Mouse (Mus musculus) MEL (cell line): ENCODE data around the gene Cdkl3. TPM values are rescaled to one million over a fixed set of nuclear protein-coding genes. Genes with fewer than 3 reads are reported as not detected.

ENCODE experiments used
- DNase-seq: peaks from one replicate; pipeline ENCODE4 v3.0.0; 2011; ENCODE audit warnings: low read depth, low spot score
- H3K27ac ChIP-seq: 2 replicates; pipeline ENCODE4 v1.5.1; 2012; ENCODE audit warnings: low read depth, mild to moderate bottlenecking, control low read depth, low read length, moderate library complexity; ENCODE audit not compliant: control insufficient read depth
- H3K27me3 ChIP-seq, 2 experiments: fragments of 150-350 bp in 1 of 2; sonication (generic) in 1 of 2; 2 replicates each; pipeline ENCODE4 v1.6.1; 2012; ENCODE audit warnings: low read length in 2 of 2, mild to moderate bottlenecking in 2 of 2, improper control_type of control experiment in 1 of 2, moderate library complexity in 1 of 2; ENCODE audit not compliant: insufficient read depth in 2 of 2, control insufficient read depth in 1 of 2
- H3K36me3 ChIP-seq, 2 experiments: 2 replicates each; pipeline ENCODE4 v1.6.1; 2012 to 2014; ENCODE audit warnings: low read length in 2 of 2, improper control_type of control experiment in 1 of 2, inconsistent platforms in 1 of 2, mild to moderate bottlenecking in 1 of 2; ENCODE audit not compliant: insufficient read depth in 2 of 2, control insufficient read depth in 1 of 2
- H3K4me1 ChIP-seq, 2 experiments: fragments of 150-350 bp in 1 of 2; sonication (generic) in 1 of 2; 2 replicates each; pipeline ENCODE4 v1.6.1; 2012; ENCODE audit warnings: low read length in 2 of 2, improper control_type of control experiment in 1 of 2, mild to moderate bottlenecking in 1 of 2; ENCODE audit not compliant: insufficient read depth in 2 of 2, control insufficient read depth in 1 of 2
- H3K4me3 ChIP-seq, 2 experiments: fragments of 150-350 bp in 1 of 2; sonication (generic) in 1 of 2; 2 replicates each; pipeline ENCODE4 v1.5.1; 2012; ENCODE audit warnings: low read depth in 2 of 2, low read length in 2 of 2, mild to moderate bottlenecking in 2 of 2, moderate library complexity in 2 of 2, control low read depth in 1 of 2, improper control_type of control experiment in 1 of 2; ENCODE audit not compliant: control insufficient read depth in 1 of 2, insufficient read depth in 1 of 2
- H3K79me2 ChIP-seq: 2 replicates; pipeline ENCODE4 v1.6.1; 2012; ENCODE audit warnings: mild to moderate bottlenecking, low read length, moderate library complexity; ENCODE audit not compliant: control insufficient read depth, poor library complexity, insufficient read depth
- H3K9ac ChIP-seq: 2 replicates; pipeline ENCODE4 v1.6.1; 2012; ENCODE audit warnings: low read depth, mild to moderate bottlenecking, control low read depth, low read length, moderate library complexity; ENCODE audit not compliant: control insufficient read depth, poor library complexity, severe bottlenecking
- H3K9me3 ChIP-seq: fragments of 150-350 bp; sonication (generic); replicated peaks from 2 replicates; pipeline ENCODE4 v1.6.1; 2012; ENCODE audit warnings: mild to moderate bottlenecking, low read length, improper control_type of control experiment, moderate library complexity; ENCODE audit not compliant: insufficient read depth
- BHLHE40 ChIP-seq: IDR thresholded peaks from 2 replicates; pipeline ENCODE4 v1.6.1; 2012; ENCODE audit warnings: low read depth, mild to moderate bottlenecking, inconsistent platforms, low read length, improper control_type of control experiment, borderline replicate concordance
- CHD1 ChIP-seq: IDR thresholded peaks from 2 replicates; pipeline ENCODE4 v1.6.1; 2012; ENCODE audit warnings: low read depth, mild to moderate bottlenecking, inconsistent platforms, low read length, improper control_type of control experiment
- CHD2 ChIP-seq: IDR thresholded peaks from 2 replicates; pipeline ENCODE4 v1.6.1; 2011; ENCODE audit warnings: low read length, improper control_type of control experiment
- CTCF ChIP-seq, 3 experiments: IDR thresholded peaks in 2 of 3; conservative IDR thresholded peaks in 1 of 3; 2 replicates each; pipeline ENCODE4 v1.5.1; 2011 to 2012; ENCODE audit warnings: low read length in 3 of 3, low read depth in 2 of 3, mild to moderate bottlenecking in 2 of 3, improper control_type of control experiment in 1 of 3, inconsistent platforms in 1 of 3, mixed read lengths in 1 of 3, moderate library complexity in 1 of 3; ENCODE audit not compliant: control insufficient read depth in 1 of 3, insufficient read depth in 1 of 3, poor library complexity in 1 of 3, severe bottlenecking in 1 of 3
- EP300 ChIP-seq, 2 experiments: IDR thresholded peaks; 2 replicates each; pipeline ENCODE4 v1.6.1; 2011; ENCODE audit warnings: improper control_type of control experiment in 2 of 2, low read length in 2 of 2, low read depth in 1 of 2, mild to moderate bottlenecking in 1 of 2
- HCFC1 ChIP-seq: IDR thresholded peaks from 2 replicates; pipeline ENCODE4 v1.6.1; 2012; ENCODE audit warnings: low read depth, mild to moderate bottlenecking, inconsistent platforms, low read length, improper control_type of control experiment, moderate library complexity
- KAT2A ChIP-seq: conservative IDR thresholded peaks from 2 replicates; pipeline ENCODE4 v1.6.1; 2012; ENCODE audit warnings: low read depth, low read length, improper control_type of control experiment, inconsistent platforms
- MYC ChIP-seq: IDR thresholded peaks from 2 replicates; pipeline ENCODE4 v1.6.1; 2011; ENCODE audit warnings: low read depth, mild to moderate bottlenecking, low read length, improper control_type of control experiment, moderate library complexity
- NELFE ChIP-seq: IDR thresholded peaks from 2 replicates; pipeline ENCODE4 v1.6.1; 2011; ENCODE audit warnings: low read depth, low read length, improper control_type of control experiment
- POLR2AphosphoS5 ChIP-seq: IDR thresholded peaks from 2 replicates; pipeline ENCODE4 v1.6.1; 2012; ENCODE audit warnings: low read depth, borderline replicate concordance, mild to moderate bottlenecking, inconsistent platforms, low read length, moderate library complexity, mixed read lengths
- RCOR1 ChIP-seq: IDR thresholded peaks from 2 replicates; pipeline ENCODE4 v1.6.1; 2012; ENCODE audit warnings: low read depth, mild to moderate bottlenecking, inconsistent platforms, low read length, improper control_type of control experiment
- SIN3A ChIP-seq: IDR thresholded peaks from 2 replicates; pipeline ENCODE4 v1.6.1; 2012; ENCODE audit warnings: low read length, improper control_type of control experiment, inconsistent platforms
- TBP ChIP-seq: IDR thresholded peaks from 2 replicates; pipeline ENCODE4 v1.8.0; 2011; ENCODE audit warnings: low read depth, low read length, improper control_type of control experiment
- TCF12 ChIP-seq: IDR thresholded peaks from 2 replicates; pipeline ENCODE4 v1.6.1; 2014; ENCODE audit warnings: low read depth, mild to moderate bottlenecking, inconsistent platforms, low read length, improper control_type of control experiment, moderate library complexity
- USF1 ChIP-seq: IDR thresholded peaks from 2 replicates; pipeline ENCODE4 v1.6.1; 2014; ENCODE audit warnings: low read depth, mild to moderate bottlenecking, inconsistent platforms, low read length, improper control_type of control experiment, moderate library complexity
- ZC3H11A ChIP-seq: IDR thresholded peaks from 2 replicates; pipeline ENCODE4 v1.6.1; 2012; ENCODE audit warnings: low read depth, mild to moderate bottlenecking, inconsistent platforms, low read length, improper control_type of control experiment
- ZKSCAN1 ChIP-seq: IDR thresholded peaks from 2 replicates; pipeline ENCODE4 v1.6.1; 2012; ENCODE audit warnings: low read depth, mild to moderate bottlenecking, inconsistent platforms, low read length, improper control_type of control experiment, moderate library complexity
- ZNF384 ChIP-seq: IDR thresholded peaks from 2 replicates; pipeline ENCODE4 v1.6.1; 2012; ENCODE audit warnings: low read depth, mild to moderate bottlenecking, inconsistent platforms, low read length, improper control_type of control experiment
- polyA plus RNA-seq, 2 experiments: library from polyadenylated mRNA; stranded (reverse) in 1 of 2; unstranded in 1 of 2; fragments of >175 nt in 1 of 2; fragments of >200 nt in 1 of 2; gene quantifications; 2 replicates each; pipeline versions ENCODE4 v1.2.1 to v1.2.4; 2012; ENCODE audit warnings: low replicate concordance in 2 of 2, low read depth in 1 of 2; ENCODE audit not compliant: insufficient read length in 2 of 2, insufficient read depth in 1 of 2, missing spikeins in 1 of 2
- total RNA-seq: library from RNA; depleted of rRNA; stranded (reverse); fragments of 300-350 nt; gene quantifications from 2 replicates; pipeline ENCODE4 v1.2.3, GENCODE M21; 2012

The Cdkl3 gene
- total and polyA plus RNA-seq, 3 experiments, result 3.7 to 4.9 TPM; not detected in 1

DNA sequence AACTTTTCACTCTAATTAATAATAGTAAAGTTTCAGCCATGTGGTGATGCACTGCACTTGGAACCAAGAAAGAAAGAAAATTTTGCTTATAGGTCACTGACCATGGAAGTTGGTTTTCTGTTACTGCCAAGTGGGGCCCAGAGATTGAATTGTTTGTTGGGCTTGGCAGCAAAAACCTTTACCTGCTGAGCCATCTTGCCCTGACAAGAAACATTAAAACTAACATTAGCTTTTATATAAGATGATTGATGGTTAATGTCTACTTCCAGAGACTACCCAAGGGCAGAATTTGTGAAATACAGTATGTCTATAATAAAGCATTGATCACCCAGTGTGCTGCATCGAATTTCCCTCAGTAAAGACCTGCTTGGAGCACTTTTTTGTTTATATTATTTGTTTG, 102.4 kb downstream of the Cdkl3 start:
- Histone ChIP-seq H3K4me3 (no peak overlapping the region), H3K27me3 (no peaks in the 10 kb centered on the region), H3K36me3 (peaks cover 19 to 52% of the 10 kb centered on the region in 2 experiments), H3K9ac (no peak overlapping the region), H3K4me1 (peaks cover 14 to 18% of the 10 kb centered on the region in 2 experiments), H3K27ac (no peak overlapping the region), H3K79me2 (peaks cover 89% of the 10 kb centered on the region), H3K9me3 (no peaks in the 10 kb centered on the region)
- TF ChIP-seq KAT2A (no peak), NELFE (no peak), USF1 (no peak), ZNF384 (no peak)
- DNase-seq, result no peak

DNA sequence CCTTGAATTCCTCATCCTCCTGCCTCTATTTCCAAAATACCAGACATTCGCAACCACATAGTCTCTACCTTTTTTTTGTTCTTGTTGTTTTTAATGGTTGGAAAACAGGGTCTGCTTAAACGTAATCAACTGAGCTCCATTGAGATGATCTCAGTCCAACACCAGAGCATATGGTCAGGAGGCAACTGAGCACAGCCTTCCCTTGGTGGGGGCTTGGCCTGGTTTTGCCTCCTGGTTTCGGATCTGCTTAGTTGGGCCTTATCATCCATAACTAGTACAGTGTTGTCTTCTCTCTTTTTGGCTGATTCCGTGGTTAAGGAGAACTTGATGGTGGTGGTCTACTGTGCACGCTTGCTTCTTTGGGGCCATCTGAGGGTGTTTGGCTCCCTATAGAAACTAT, 104.8 kb downstream of the Cdkl3 start:
- Histone ChIP-seq H3K4me1 (peaks cover 3% of the 10 kb centered on the region in 2 experiments; a peak in 3 of 4 replicates), H3K27ac (no peak overlapping the region), H3K4me3 (no peak overlapping the region), H3K9ac (no peak overlapping the region), H3K27me3 (no peaks in the 10 kb centered on the region), H3K36me3 (peaks cover 25 to 33% of the 10 kb centered on the region in 2 experiments), H3K79me2 (peaks cover 80% of the 10 kb centered on the region), H3K9me3 (no peaks in the 10 kb centered on the region)
- DNase-seq, result no peak
- no peak for TF ChIP-seq CHD1
- TF ChIP-seq NELFE, result no peak
- no peak for TF ChIP-seq TBP
- TF ChIP-seq ZNF384, result no peak
- no peak for TF ChIP-seq POLR2AphosphoS5
- no peak for TF ChIP-seq RCOR1
- no peak for TF ChIP-seq SIN3A
- TF ChIP-seq CHD2, result no peak
- no peak for TF ChIP-seq BHLHE40
- TF ChIP-seq HCFC1, result no peak
- no peak for TF ChIP-seq KAT2A
- no peak for TF ChIP-seq ZKSCAN1
- TF ChIP-seq ZC3H11A, result no peak
- TF ChIP-seq MYC, result no peak
- TF ChIP-seq CTCF (IDR thresholded peaks at IDR 0.05 in 2 of 3, conservative IDR thresholded peaks at IDR 0.05 in 1 of 3; ENCODE audit: control insufficient read depth in 1 of 3, insufficient read depth in 1 of 3, low read depth in 2 of 3, low read length in 3 of 3, poor library complexity in 1 of 3, severe bottlenecking in 1 of 3), result no peak
- no peak for TF ChIP-seq TCF12
- no peak for TF ChIP-seq EP300 (IDR thresholded peaks at IDR 0.05; ENCODE audit: low read depth in 1 of 2, low read length in 2 of 2)
